Mouse (Mus musculus): Measurements from ENCODE around the gene Ncr1.
"Not testable (repeated sequence)": the region's sequence is repeated elsewhere in the genome, so short reads cannot be mapped to it uniquely, and the experiment has no call there.

Ncr1 gene

GRCm38 (mm10) chr7:4337509-4337908 lies at the start of gene Ncr1:
Gene Ncr1 (plus strand): TSS chr7:4337724.
- no peak for DNase-seq

GRCm38 (mm10) chr7:4292638-4293037 lies 44.9 kb upstream of the Ncr1 start:
- peak; percentile 11 for DNase-seq

- DNase-seq, result peak; percentile 71
Measured at GRCm38 (mm10) chr7:4297189-4297588, 40.3 kb upstream of the Ncr1 start.

GRCm38 (mm10) chr7:4300166-4300565 lies 37.4 kb upstream of the Ncr1 start:
- no peak for DNase-seq

- no peak for DNase-seq
Measured at GRCm38 (mm10) chr7:4303457-4303856, 34.1 kb upstream of the Ncr1 start.

- DNase-seq, result not testable (repeated sequence)
Measured at GRCm38 (mm10) chr7:4313109-4313508, 24.4 kb upstream of the Ncr1 start.

- not testable (repeated sequence) for DNase-seq
Measured at GRCm38 (mm10) chr7:4313531-4313930, 24.0 kb upstream of the Ncr1 start.

- DNase-seq, result no peak
Measured at GRCm38 (mm10) chr7:4323301-4323700, 14.2 kb upstream of the Ncr1 start.

GRCm38 (mm10) chr7:4373521-4373920 lies 36.0 kb downstream of the Ncr1 start:
- DNase-seq, result peak; percentile 57
